Mouse (Mus musculus) embryonic facial prominence, embryonic 13.5 days (tissue): ENCODE measurements around the gene Ankrd34a. TPM values are rescaled to one million over a fixed set of nuclear protein-coding genes. Genes with fewer than 3 reads are reported as not detected.

Experiments used
- ATAC-seq: fragments of 200-750 bp; cut with Nextera tagmentation; 2 replicates; pipeline ENCODE4 v1.8.0; 2017; ENCODE audit warnings: low read depth; ENCODE audit not compliant: insufficient number of reproducible peaks, insufficient read depth, low FRiP score, low TSS enrichment
- H3K27ac ChIP-seq: fragments of 300-500 bp; sonication (generic); 2 replicates; pipeline ENCODE4 v1.5.1; 2015; ENCODE audit warnings: moderate library complexity, mild to moderate bottlenecking, inconsistent platforms
- H3K27me3 ChIP-seq: fragments of 300-500 bp; sonication (generic); 2 replicates; pipeline ENCODE4 v1.6.1; 2015; ENCODE audit warnings: mild to moderate bottlenecking, inconsistent platforms
- H3K36me3 ChIP-seq: fragments of 300-500 bp; sonication (generic); 2 replicates; pipeline ENCODE4 v1.6.1; 2015; ENCODE audit warnings: mild to moderate bottlenecking, inconsistent platforms
- H3K4me1 ChIP-seq: fragments of 300-500 bp; sonication (generic); 2 replicates; pipeline ENCODE4 v1.6.1; 2015; ENCODE audit warnings: inconsistent platforms
- H3K4me2 ChIP-seq: fragments of 300-500 bp; sonication (generic); 2 replicates; pipeline ENCODE4 v1.6.1; 2015; ENCODE audit warnings: moderate library complexity, mild to moderate bottlenecking, inconsistent platforms
- H3K4me3 ChIP-seq: fragments of 300-500 bp; sonication (generic); 2 replicates; pipeline ENCODE4 v1.5.1; 2015; ENCODE audit warnings: mild to moderate bottlenecking, inconsistent platforms
- H3K9ac ChIP-seq: fragments of 300-500 bp; sonication (generic); 2 replicates; pipeline ENCODE4 v1.6.1; 2015; ENCODE audit warnings: mild to moderate bottlenecking, inconsistent platforms
- H3K9me3 ChIP-seq: fragments of 300-500 bp; sonication (generic); 2 replicates; pipeline ENCODE4 v1.6.1; 2016; ENCODE audit warnings: inconsistent platforms
- WGBS: fragments of 180-500 bp; shearing (Covaris S2); methylation state at CpG from one replicate; pipeline ENCODE4 v1.1.7; 2015; ENCODE audit warnings: mixed read lengths; 5-methylcytosine and 5-hydroxymethylcytosine counted together
- polyA plus RNA-seq: library from polyadenylated mRNA; unstranded; fragments of >200 nt; fragmentation: Nextera tagmentation; extraction: Ambion mirVana; gene quantifications from 2 replicates; pipeline ENCODE4 v1.2.1, GENCODE M21; 2015

Gene Ankrd34a
- 3.1 and 3.2 TPM in 2 replicates for polyA plus RNA-seq

DNA sequence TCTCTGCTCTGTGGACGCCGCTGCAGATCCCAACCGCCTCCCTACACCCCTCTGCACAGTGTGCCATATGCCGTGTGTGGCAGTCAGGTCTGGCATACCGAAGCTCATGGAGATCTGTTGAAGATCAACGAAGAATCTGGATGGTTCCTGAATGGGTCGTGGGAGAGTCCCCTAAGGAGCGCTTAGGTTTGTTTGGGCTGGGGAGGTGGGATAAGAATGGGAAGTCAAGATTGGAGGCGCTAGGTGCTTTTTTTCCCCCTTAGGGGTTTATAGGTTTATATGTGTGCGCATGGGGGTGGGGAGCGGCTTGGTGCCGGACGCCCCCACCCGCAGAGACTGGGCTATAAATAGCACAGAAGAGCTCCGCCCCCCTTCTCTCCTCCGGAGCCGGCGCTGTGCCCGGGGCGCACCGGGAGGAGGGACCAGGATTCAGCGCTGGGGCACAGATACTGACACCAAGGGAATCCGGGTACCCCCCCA is at the start of gene Ankrd34a:
Gene Ankrd34a (plus strand): TSS at position 409 of the 480 bp plus-strand sequence.
- H3K9me3 ChIP-seq: no peaks in the 10 kb centered on the region
- H3K9ac ChIP-seq: peak within 1 kb of the TSS; percentile 80
- peak within 1 kb of the TSS; percentile 98 for H3K4me2 ChIP-seq
- peak within 1 kb of the TSS; percentile 58 for H3K4me3 ChIP-seq
- under 1% methylated on average over 23 of the region's 23 CpGs for WGBS
- H3K27ac ChIP-seq: peak within 1 kb of the TSS; percentile 77
- peaks cover 32% of the 10 kb centered on the region for H3K27me3 ChIP-seq
- no peaks in the 10 kb centered on the region for H3K36me3 ChIP-seq
- ATAC-seq: no peak
- H3K4me1 ChIP-seq: peaks cover 56% of the 10 kb centered on the region

DNA sequence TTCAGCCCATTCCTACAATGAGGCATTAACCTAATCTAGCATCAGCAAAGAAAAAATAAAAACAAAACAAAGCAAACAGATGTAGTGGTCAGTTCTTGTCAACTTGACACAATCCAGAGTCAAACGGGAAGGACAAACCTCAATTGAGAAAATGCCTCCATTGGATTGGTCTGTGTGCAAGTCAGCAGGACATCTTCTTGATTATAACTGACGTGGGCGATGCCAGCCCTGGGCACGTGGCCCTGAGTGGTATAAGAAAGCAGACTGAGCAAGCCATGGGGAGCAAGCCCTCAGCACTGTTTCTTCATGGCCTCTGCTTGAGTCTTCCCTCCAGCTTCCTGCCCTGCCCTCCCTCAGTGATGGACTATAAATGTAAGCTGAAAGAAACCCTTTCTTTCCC is 49.6 kb upstream of the Ankrd34a start:
- Histone ChIP-seq H3K9ac (no peak overlapping the region), H3K4me1 (peaks cover 6% of the 10 kb centered on the region; the same call in 1 of the 2 replicates), H3K27ac (no peak overlapping the region), H3K36me3 (no peaks in the 10 kb centered on the region), H3K4me2 (peak overlapping the region; percentile 51; the same call in 1 of the 2 replicates), H3K27me3 (peaks cover 6% of the 10 kb centered on the region), H3K4me3 (no peak overlapping the region), H3K9me3 (no peaks in the 10 kb centered on the region)
- 43% methylated on average over 4 of the region's 4 CpGs for WGBS
- ATAC-seq: no peak

GRCm38 (mm10) chr3:96547389-96547960 is 49.0 kb upstream of the Ankrd34a start:
- Histone ChIP-seq H3K4me1 (peaks cover 8% of the 10 kb centered on the region; the same call in 1 of the 2 replicates), H3K4me2 (peak overlapping the region; percentile 51), H3K27ac (no peak overlapping the region), H3K36me3 (no peaks in the 10 kb centered on the region), H3K4me3 (peak overlapping the region; percentile 19; the same call in 1 of the 2 replicates), H3K9me3 (no peaks in the 10 kb centered on the region), H3K9ac (peak overlapping the region; percentile 40; the same call in 1 of the 2 replicates), H3K27me3 (peaks cover 6% of the 10 kb centered on the region)
- WGBS: 8% methylated on average over 14 of the region's 14 CpGs
- ATAC-seq: 0 out of 2 replicates have a peak, but pooled peaks have one; percentile 56

GRCm38 (mm10) chr3:96548824-96549223 is 47.6 kb upstream of the Ankrd34a start:
- H3K4me3 ChIP-seq: no peak overlapping the region
- H3K4me1 ChIP-seq: peaks cover 8% of the 10 kb centered on the region; the same call in 1 of the 2 replicates
- H3K4me2 ChIP-seq: no peak overlapping the region
- H3K27ac ChIP-seq: no peak overlapping the region
- no peaks in the 10 kb centered on the region for H3K36me3 ChIP-seq
- 77% methylated on average over 7 of the region's 7 CpGs for WGBS
- peaks cover 6% of the 10 kb centered on the region; the same call in 1 of the 2 replicates for H3K27me3 ChIP-seq
- no peak overlapping the region for H3K9ac ChIP-seq
- ATAC-seq: no peak
- H3K9me3 ChIP-seq: no peaks in the 10 kb centered on the region

- peaks cover 8% of the 10 kb centered on the region; the same call in 1 of the 2 replicates for H3K4me1 ChIP-seq
- no peak overlapping the region for H3K4me2 ChIP-seq
- peaks cover 6% of the 10 kb centered on the region; the same call in 1 of the 2 replicates for H3K27me3 ChIP-seq
- no peak for ATAC-seq
- H3K27ac ChIP-seq: no peak overlapping the region
- H3K9ac ChIP-seq: no peak overlapping the region
- WGBS: 60% methylated on average over 5 of the region's 5 CpGs
- H3K36me3 ChIP-seq: no peaks in the 10 kb centered on the region
- no peaks in the 10 kb centered on the region for H3K9me3 ChIP-seq
- no peak overlapping the region for H3K4me3 ChIP-seq
Measured at GRCm38 (mm10) chr3:96549346-96549745, 47.1 kb upstream of the Ankrd34a start.

GRCm38 (mm10) chr3:96551203-96551602 is 45.2 kb upstream of the Ankrd34a start:
- peaks cover 21% of the 10 kb centered on the region for H3K4me1 ChIP-seq
- 10% methylated on average over 8 of the region's 8 CpGs for WGBS
- peaks cover 3% of the 10 kb centered on the region; the same call in 1 of the 2 replicates for H3K27me3 ChIP-seq
- H3K4me3 ChIP-seq: no peak overlapping the region
- H3K9me3 ChIP-seq: no peaks in the 10 kb centered on the region
- H3K36me3 ChIP-seq: no peaks in the 10 kb centered on the region
- H3K27ac ChIP-seq: peak overlapping the region; percentile 39; the same call in 1 of the 2 replicates
- no peak for ATAC-seq
- no peak overlapping the region for H3K4me2 ChIP-seq
- 0 out of 2 replicates have a peak overlapping the region, but pooled peaks have one; percentile 11 for H3K9ac ChIP-seq

GRCm38 (mm10) chr3:96551890-96552289 is 44.5 kb upstream of the Ankrd34a start:
- Histone ChIP-seq H3K9me3 (no peaks in the 10 kb centered on the region), H3K27ac (no peak overlapping the region), H3K9ac (no peak overlapping the region), H3K36me3 (no peaks in the 10 kb centered on the region), H3K4me2 (no peak overlapping the region), H3K27me3 (no peaks in the 10 kb centered on the region), H3K4me3 (no peak overlapping the region), H3K4me1 (peaks cover 28% of the 10 kb centered on the region)
- WGBS: 71% methylated on average over 7 of the region's 7 CpGs
- ATAC-seq: no peak

DNA sequence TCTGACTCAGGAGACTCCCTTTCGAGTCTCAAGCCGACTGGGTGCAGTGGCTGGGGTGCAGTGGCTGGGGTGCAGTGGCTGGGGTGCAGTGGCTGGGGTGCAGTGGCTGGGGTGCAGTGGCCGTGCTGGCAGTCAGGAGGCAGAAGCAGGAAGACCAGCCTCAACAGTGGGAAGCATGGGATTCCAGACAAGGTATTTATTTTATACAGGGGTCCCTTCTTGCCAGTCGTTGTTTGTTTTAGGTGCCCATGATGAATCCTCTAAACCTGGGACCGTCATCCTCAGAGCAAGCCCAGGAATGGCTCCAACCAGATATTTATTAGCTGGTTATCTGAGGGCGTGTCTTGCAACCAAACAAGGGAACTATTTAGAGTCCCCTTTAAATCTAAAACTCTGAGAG is 42.8 kb upstream of the Ankrd34a start:
- Histone ChIP-seq H3K27me3 (no peaks in the 10 kb centered on the region), H3K9me3 (no peaks in the 10 kb centered on the region), H3K9ac (no peak overlapping the region), H3K4me2 (no peak overlapping the region), H3K27ac (no peak overlapping the region), H3K36me3 (no peaks in the 10 kb centered on the region), H3K4me3 (no peak overlapping the region), H3K4me1 (peaks cover 31% of the 10 kb centered on the region)
- 82% methylated on average over 6 of the region's 6 CpGs for whole genome bisulfite sequencing
- no peak for ATAC-seq

DNA sequence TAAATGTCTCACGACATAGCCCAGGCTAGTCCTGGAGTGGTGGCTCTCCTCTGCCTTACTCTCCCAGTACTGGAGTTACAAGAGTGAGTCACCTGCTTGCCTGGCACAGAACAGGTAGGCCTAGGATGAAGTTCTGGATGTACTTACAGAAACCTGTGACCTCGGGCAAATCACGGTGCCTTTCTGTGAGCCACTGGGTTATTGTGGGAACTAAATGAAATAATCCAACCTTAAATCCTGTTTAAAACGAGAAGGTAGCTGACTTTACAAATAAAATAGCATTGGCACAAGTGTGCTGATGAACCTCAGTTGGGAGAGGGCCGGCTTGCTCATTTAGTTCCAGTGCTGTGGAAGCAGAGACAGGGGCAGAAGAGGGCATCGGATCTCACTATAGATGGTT is 42.2 kb upstream of the Ankrd34a start:
- H3K4me2 ChIP-seq: no peak overlapping the region
- no peaks in the 10 kb centered on the region for H3K27me3 ChIP-seq
- 0 out of 2 replicates have a peak overlapping the region, but pooled peaks have one; percentile 16 for H3K27ac ChIP-seq
- no peaks in the 10 kb centered on the region for H3K9me3 ChIP-seq
- ATAC-seq: no peak
- WGBS: 78% methylated on average over 6 of the region's 6 CpGs
- no peak overlapping the region for H3K9ac ChIP-seq
- no peak overlapping the region for H3K4me3 ChIP-seq
- no peaks in the 10 kb centered on the region for H3K36me3 ChIP-seq
- peaks cover 31% of the 10 kb centered on the region for H3K4me1 ChIP-seq

GRCm38 (mm10) chr3:96555041-96555596 is 41.3 kb upstream of the Ankrd34a start:
- H3K27me3 ChIP-seq: no peaks in the 10 kb centered on the region
- peak overlapping the region; percentile 80 for H3K27ac ChIP-seq
- H3K9ac ChIP-seq: no peak overlapping the region
- no peak overlapping the region for H3K4me3 ChIP-seq
- H3K4me2 ChIP-seq: no peak overlapping the region
- H3K4me1 ChIP-seq: peaks cover 40% of the 10 kb centered on the region
- no peak for ATAC-seq
- WGBS: 47% methylated on average over 12 of the region's 12 CpGs
- H3K36me3 ChIP-seq: peaks cover 8% of the 10 kb centered on the region
- no peaks in the 10 kb centered on the region for H3K9me3 ChIP-seq

DNA sequence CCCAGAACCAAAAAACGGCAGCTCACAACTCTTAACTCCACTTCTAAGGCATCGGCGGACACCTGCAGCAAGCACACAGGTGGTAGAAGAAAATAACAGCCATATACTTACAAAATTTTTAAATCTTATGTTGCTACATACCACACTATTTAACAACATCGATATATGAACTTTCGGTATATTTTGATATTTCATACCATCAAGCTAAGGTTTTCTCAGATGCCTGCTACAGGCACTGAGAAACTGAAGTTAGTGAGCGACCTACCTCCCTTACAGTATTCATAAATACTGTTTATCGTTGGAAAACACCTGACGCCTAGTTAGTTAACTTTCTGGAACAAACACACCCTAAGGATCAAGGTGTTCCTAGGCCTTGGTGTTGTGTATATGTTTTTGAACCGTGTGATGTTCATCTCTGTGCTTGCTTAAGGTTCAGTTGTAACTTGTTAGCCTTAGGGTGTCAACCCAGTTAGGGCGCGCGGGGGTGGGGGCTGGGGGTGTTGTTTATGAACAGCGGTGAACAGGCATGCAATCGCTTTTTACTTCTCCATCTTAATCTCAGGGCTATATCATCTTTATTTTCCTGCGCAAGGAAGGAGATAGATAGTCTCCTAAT is 40.3 kb upstream of the Ankrd34a start:
- Histone ChIP-seq H3K27me3 (no peaks in the 10 kb centered on the region), H3K4me3 (peak overlapping the region; percentile 79), H3K9me3 (no peaks in the 10 kb centered on the region), H3K36me3 (peaks cover 18% of the 10 kb centered on the region), H3K4me1 (peaks cover 50% of the 10 kb centered on the region), H3K4me2 (peak overlapping the region; percentile 89), H3K27ac (0 out of 2 replicates have a peak overlapping the region, but pooled peaks have one; percentile 80), H3K9ac (peak overlapping the region; percentile 93; the same call in 1 of the 2 replicates)
- 74% methylated on average over 15 of the region's 15 CpGs for WGBS
- ATAC-seq: no peak
